Mouse (Mus musculus): Measurements from ENCODE around the gene Stambpl1. TPM values are rescaled to one million over a fixed set of nuclear protein-coding genes. Genes with fewer than 3 reads are reported as not detected.
A peak's percentile ranks its signal among the peaks of the same experiment; 100 is the strongest.

The Stambpl1 gene
- polyA plus RNA-seq, 1 experiment from 2014 or later: 6.5 TPM

DNA sequence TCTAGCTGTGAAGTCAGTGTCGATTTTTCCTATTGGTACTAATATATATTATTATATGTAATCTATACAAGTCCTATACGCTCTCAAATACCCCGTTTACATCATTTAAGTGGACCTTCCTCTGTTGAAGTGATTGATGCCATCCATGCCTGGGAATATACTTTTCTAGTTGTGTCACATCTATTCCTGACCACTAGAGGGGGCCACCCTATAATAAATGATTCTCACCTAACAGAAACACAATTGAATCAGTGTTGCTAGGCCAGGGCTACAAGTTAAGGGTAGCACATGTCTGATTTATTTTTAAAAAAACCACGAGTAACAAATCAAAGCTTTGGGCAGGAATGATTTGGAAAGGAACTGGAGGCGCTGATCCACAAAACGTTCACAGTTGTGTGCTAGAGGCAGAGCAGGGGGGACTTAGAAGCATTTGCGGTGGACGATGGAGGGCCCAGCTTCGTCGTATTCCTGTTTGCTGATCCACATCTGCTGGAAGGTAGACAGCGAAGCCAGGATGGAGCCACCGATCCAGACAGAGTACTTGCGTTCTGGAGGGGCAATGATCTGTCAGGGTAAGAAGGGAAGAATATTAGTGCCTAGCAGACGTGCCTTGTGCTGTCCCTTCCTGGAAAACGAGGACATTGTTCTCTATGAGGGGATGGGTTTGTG lies 49.4 kb downstream of the Stambpl1 start:
- peaks cover 66% of the 10 kb centered on the region for H3K36me3 ChIP-seq (ENCODE audit: control insufficient read depth, insufficient read depth, low read length)
- no peak for ATAC-seq (ENCODE audit: insufficient number of reproducible peaks, insufficient read depth, low FRiP score, low read depth)
- H3K4me1 ChIP-seq (ENCODE audit: control insufficient read depth in 2 of 2, insufficient read depth in 2 of 2, low read length in 2 of 2): no peaks in the 10 kb centered on the region
- no peaks in the 10 kb centered on the region for H3K27me3 ChIP-seq (ENCODE audit: control insufficient read depth, insufficient read depth, low read length)
- no peaks in the 10 kb centered on the region for H3K9me3 ChIP-seq (ENCODE audit: control insufficient read depth, low read length)
- no peak overlapping the region for H3K4me2 ChIP-seq (ENCODE audit: low read length)
- H3K4me3 ChIP-seq (ENCODE audit: control insufficient read depth in 1 of 2, insufficient read depth in 1 of 2, low read depth in 1 of 2, low read length in 2 of 2): no peak overlapping the region
- no peak overlapping the region for H3K9ac ChIP-seq (ENCODE audit: low read length)
- WGBS: 60% methylated on average over 15 of the region's 15 CpGs
- no peak overlapping the region for H3K27ac ChIP-seq (replicated peaks in 1 of 2; ENCODE audit: control insufficient read depth in 1 of 2, insufficient read depth in 1 of 2, low read depth in 2 of 2, low read length in 2 of 2)

DNA sequence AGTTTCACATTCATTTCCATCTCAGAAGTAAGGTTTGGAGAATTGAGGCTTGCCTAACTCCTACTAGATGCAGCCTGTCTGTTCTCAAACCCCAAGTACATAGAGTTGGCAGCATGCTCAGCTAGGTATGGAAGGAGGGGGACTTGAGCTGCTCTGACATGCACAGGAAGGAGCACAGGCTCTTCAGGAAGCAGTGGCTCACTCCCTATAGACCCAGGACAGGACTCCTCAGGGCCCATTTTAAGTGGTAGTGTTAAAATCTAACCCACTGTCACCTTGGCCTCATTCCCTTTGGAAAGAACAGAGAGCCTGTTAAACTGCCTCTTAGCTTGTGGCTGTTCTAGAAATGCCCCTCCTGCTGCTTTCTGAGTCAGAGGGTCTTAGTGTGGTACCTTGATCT lies 50.9 kb downstream of the Stambpl1 start:
- peaks cover 77% of the 10 kb centered on the region for H3K36me3 ChIP-seq (ENCODE audit: control insufficient read depth, insufficient read depth, low read length)
- H3K9ac ChIP-seq (ENCODE audit: low read length): no peak overlapping the region

DNA sequence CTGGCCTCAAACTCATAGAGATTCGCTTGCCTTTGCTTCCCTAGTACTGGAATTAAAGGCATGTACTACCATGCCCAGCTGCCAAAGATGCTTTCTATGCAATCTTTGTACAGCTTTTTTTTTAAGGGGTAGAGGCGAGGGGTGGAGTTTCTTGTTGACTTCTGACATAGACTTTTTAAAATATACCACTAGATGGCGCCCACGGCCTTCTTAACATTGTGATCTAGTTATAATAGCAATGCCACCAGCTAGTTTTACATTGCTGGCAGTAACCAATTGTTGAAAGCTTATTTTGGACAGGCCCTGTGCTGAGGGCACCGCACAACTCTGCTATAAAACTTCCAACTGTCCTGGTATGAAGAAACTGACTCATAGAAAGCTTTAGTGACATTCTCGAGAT lies 52.0 kb downstream of the Stambpl1 start:
- Histone ChIP-seq H3K4me2 (ENCODE audit: low read length) (no peak overlapping the region), H3K36me3 (ENCODE audit: control insufficient read depth, insufficient read depth, low read length) (peaks cover 86% of the 10 kb centered on the region), H3K4me1 (ENCODE audit: control insufficient read depth in 2 of 2, insufficient read depth in 2 of 2, low read length in 2 of 2) (no peaks in the 10 kb centered on the region), H3K9ac (ENCODE audit: low read length) (no peak overlapping the region), H3K4me3 (ENCODE audit: control insufficient read depth in 1 of 2, insufficient read depth in 1 of 2, low read depth in 1 of 2, low read length in 2 of 2) (no peak overlapping the region), H3K27me3 (ENCODE audit: control insufficient read depth, insufficient read depth, low read length) (no peaks in the 10 kb centered on the region), H3K9me3 (ENCODE audit: control insufficient read depth, low read length) (no peaks in the 10 kb centered on the region), H3K27ac (replicated peaks in 1 of 2; ENCODE audit: control insufficient read depth in 1 of 2, insufficient read depth in 1 of 2, low read depth in 2 of 2, low read length in 2 of 2) (no peak overlapping the region)
- ATAC-seq (ENCODE audit: insufficient number of reproducible peaks, insufficient read depth, low FRiP score, low read depth): no peak
- WGBS: 23% methylated on average over 6 of the region's 6 CpGs

More for the DNA sequence above, 50.9 kb downstream of the Stambpl1 start:
- H3K4me2 ChIP-seq (ENCODE audit: low read length): no peak overlapping the region
- H3K27ac ChIP-seq (replicated peaks in 1 of 2; ENCODE audit: control insufficient read depth in 1 of 2, insufficient read depth in 1 of 2, low read depth in 2 of 2, low read length in 2 of 2): no peak overlapping the region
- H3K4me1 ChIP-seq (ENCODE audit: control insufficient read depth in 2 of 2, insufficient read depth in 2 of 2, low read length in 2 of 2): no peaks in the 10 kb centered on the region
- H3K9me3 ChIP-seq (ENCODE audit: control insufficient read depth, low read length): no peaks in the 10 kb centered on the region
- no peak for ATAC-seq (ENCODE audit: insufficient number of reproducible peaks, insufficient read depth, low FRiP score, low read depth)
- no peaks in the 10 kb centered on the region for H3K27me3 ChIP-seq (ENCODE audit: control insufficient read depth, insufficient read depth, low read length)
- no peak overlapping the region for H3K4me3 ChIP-seq (ENCODE audit: control insufficient read depth in 1 of 2, insufficient read depth in 1 of 2, low read depth in 1 of 2, low read length in 2 of 2)

DNA sequence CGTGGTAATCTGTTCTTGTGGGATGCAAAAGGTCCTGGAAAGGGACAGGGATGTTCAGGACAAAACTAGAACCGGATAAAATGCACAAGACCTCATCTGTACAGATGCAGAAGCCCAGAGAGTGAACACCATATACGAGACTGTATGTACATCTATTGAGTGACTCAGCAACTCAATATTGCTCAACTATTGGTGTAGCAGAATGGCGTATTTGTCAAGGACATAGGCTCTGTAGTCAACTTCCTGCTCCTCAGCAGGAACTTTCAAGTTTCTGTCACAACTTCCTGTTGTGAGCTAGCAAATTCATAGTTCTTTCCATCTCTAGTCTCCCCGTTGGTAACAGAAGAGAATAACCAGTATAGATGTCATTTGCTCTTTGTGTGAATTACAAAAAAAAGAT lies 56.5 kb downstream of the Stambpl1 start:
- Histone ChIP-seq H3K4me1 (ENCODE audit: control insufficient read depth in 2 of 2, insufficient read depth in 2 of 2, low read length in 2 of 2) (peaks cover 2 to 9% of the 10 kb centered on the region in 2 experiments; a peak in 2 of 4 replicates), H3K27me3 (ENCODE audit: control insufficient read depth, insufficient read depth, low read length) (no peaks in the 10 kb centered on the region), H3K36me3 (ENCODE audit: control insufficient read depth, insufficient read depth, low read length) (peaks cover 70% of the 10 kb centered on the region), H3K4me3 (ENCODE audit: control insufficient read depth in 1 of 2, insufficient read depth in 1 of 2, low read depth in 1 of 2, low read length in 2 of 2) (no peak overlapping the region), H3K9ac (ENCODE audit: low read length) (no peak overlapping the region), H3K9me3 (ENCODE audit: control insufficient read depth, low read length) (no peaks in the 10 kb centered on the region), H3K4me2 (ENCODE audit: low read length) (no peak overlapping the region), H3K27ac (replicated peaks in 1 of 2; ENCODE audit: control insufficient read depth in 1 of 2, insufficient read depth in 1 of 2, low read depth in 2 of 2, low read length in 2 of 2) (no peak overlapping the region)
- WGBS: 76% methylated on average over 5 of the region's 5 CpGs
- no peak for ATAC-seq (ENCODE audit: insufficient number of reproducible peaks, insufficient read depth, low FRiP score, low read depth)

DNA sequence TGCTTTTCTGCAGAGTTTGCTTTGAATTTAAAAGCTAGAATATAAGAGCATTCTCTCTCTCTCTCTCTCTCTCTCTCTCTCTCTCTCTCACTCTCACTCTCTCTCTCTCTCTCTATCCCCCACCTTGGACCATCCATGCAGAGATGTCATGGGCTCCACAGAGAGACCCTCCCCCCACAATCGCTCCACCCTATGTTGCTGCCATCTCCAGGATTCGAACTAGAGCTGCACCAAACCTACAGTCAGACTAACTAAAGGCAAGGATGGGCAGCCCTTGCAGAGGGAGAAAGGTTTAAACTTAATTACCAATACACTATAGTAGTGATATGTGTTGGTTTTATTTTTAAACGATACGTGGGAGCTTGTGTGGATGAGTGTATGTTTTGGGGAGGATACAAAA lies 58.6 kb downstream of the Stambpl1 start:
- WGBS: 83% methylated on average over 4 of the region's 4 CpGs
- no peak overlapping the region for H3K4me2 ChIP-seq (ENCODE audit: low read length)
- no peak overlapping the region for H3K27ac ChIP-seq (replicated peaks in 1 of 2; ENCODE audit: control insufficient read depth in 1 of 2, insufficient read depth in 1 of 2, low read depth in 2 of 2, low read length in 2 of 2)
- no peak overlapping the region for H3K4me3 ChIP-seq (ENCODE audit: control insufficient read depth in 1 of 2, insufficient read depth in 1 of 2, low read depth in 1 of 2, low read length in 2 of 2)
- ATAC-seq (ENCODE audit: insufficient number of reproducible peaks, insufficient read depth, low FRiP score, low read depth): no peak
- H3K4me1 ChIP-seq (ENCODE audit: control insufficient read depth in 2 of 2, insufficient read depth in 2 of 2, low read length in 2 of 2): peaks cover 4 to 12% of the 10 kb centered on the region in 2 experiments; a peak in 3 of 4 replicates
- H3K9ac ChIP-seq (ENCODE audit: low read length): no peak overlapping the region
- H3K9me3 ChIP-seq (ENCODE audit: control insufficient read depth, low read length): no peaks in the 10 kb centered on the region
- H3K27me3 ChIP-seq (ENCODE audit: control insufficient read depth, insufficient read depth, low read length): no peaks in the 10 kb centered on the region
- peaks cover 53% of the 10 kb centered on the region for H3K36me3 ChIP-seq (ENCODE audit: control insufficient read depth, insufficient read depth, low read length)

DNA sequence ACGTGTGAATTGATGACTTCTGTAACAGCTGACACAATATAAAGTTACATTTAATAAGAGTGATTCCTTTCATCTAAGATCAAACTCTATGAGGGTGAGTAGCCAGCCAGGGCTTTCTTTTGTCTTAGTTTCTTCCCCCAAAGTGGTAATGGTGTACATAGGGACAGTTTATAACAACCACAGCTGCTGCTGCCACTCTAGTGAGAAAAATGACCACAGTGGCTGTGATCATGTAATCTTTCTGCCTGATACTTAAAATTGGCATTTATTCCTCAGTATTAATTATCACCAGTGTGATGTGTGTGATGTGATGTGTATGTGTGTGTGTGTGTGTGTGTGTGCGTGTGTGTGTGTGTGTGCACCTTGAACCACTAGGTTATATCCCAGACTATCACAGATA lies 59.9 kb downstream of the Stambpl1 start:
- Histone ChIP-seq H3K4me2 (ENCODE audit: low read length) (peak overlapping the region; percentile 70; the same call in 1 of the 2 replicates), H3K9me3 (ENCODE audit: control insufficient read depth, low read length) (no peaks in the 10 kb centered on the region), H3K27me3 (ENCODE audit: control insufficient read depth, insufficient read depth, low read length) (no peaks in the 10 kb centered on the region), H3K36me3 (ENCODE audit: control insufficient read depth, insufficient read depth, low read length) (peaks cover 41% of the 10 kb centered on the region), H3K4me3 (ENCODE audit: control insufficient read depth in 1 of 2, insufficient read depth in 1 of 2, low read depth in 1 of 2, low read length in 2 of 2) (peak overlapping the region in 1 of 2 experiments; percentile 7; a peak in 1 of 4 replicates), H3K9ac (ENCODE audit: low read length) (no peak overlapping the region), H3K4me1 (ENCODE audit: control insufficient read depth in 2 of 2, insufficient read depth in 2 of 2, low read length in 2 of 2) (peaks cover 4 to 14% of the 10 kb centered on the region in 2 experiments; a peak in 3 of 4 replicates), H3K27ac (replicated peaks in 1 of 2; ENCODE audit: control insufficient read depth in 1 of 2, insufficient read depth in 1 of 2, low read depth in 2 of 2, low read length in 2 of 2) (no peak overlapping the region)
- ATAC-seq (ENCODE audit: insufficient number of reproducible peaks, insufficient read depth, low FRiP score, low read depth): no peak
- WGBS: 79% methylated on average over 2 of the region's 2 CpGs

DNA sequence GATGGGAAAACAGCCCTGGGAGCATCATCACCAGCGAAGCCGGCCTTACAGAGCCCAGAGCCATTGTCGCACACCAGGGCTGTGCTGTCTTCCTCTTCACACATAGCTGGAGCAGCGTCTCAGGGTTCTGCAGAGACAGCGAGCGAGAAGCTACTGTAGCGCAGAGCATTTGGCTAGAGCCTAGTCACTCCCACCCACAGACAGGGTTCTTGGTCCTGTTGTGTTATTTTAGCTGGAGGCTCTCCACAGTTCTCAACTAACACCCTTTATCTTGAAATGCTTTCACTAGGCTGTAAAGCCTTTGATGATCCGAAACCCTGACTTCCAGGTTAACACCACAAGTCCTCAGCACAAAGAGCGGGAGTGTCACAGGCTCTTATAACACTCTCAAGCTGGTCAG lies 60.4 kb downstream of the Stambpl1 start:
- Histone ChIP-seq H3K36me3 (ENCODE audit: control insufficient read depth, insufficient read depth, low read length) (peaks cover 35% of the 10 kb centered on the region), H3K9me3 (ENCODE audit: control insufficient read depth, low read length) (no peaks in the 10 kb centered on the region), H3K27ac (replicated peaks in 1 of 2; ENCODE audit: control insufficient read depth in 1 of 2, insufficient read depth in 1 of 2, low read depth in 2 of 2, low read length in 2 of 2) (no peak overlapping the region), H3K4me3 (ENCODE audit: control insufficient read depth in 1 of 2, insufficient read depth in 1 of 2, low read depth in 1 of 2, low read length in 2 of 2) (peak overlapping the region in 1 of 2 experiments; percentile 50; a peak in 2 of 4 replicates), H3K9ac (ENCODE audit: low read length) (peak overlapping the region; percentile 75; the same call in 1 of the 2 replicates), H3K4me2 (ENCODE audit: low read length) (peak overlapping the region; percentile 70), H3K4me1 (ENCODE audit: control insufficient read depth in 2 of 2, insufficient read depth in 2 of 2, low read length in 2 of 2) (peaks cover 4 to 14% of the 10 kb centered on the region in 2 experiments; a peak in 3 of 4 replicates), H3K27me3 (ENCODE audit: control insufficient read depth, insufficient read depth, low read length) (no peaks in the 10 kb centered on the region)
- WGBS: 24% methylated on average over 9 of the region's 9 CpGs
- no peak for ATAC-seq (ENCODE audit: insufficient number of reproducible peaks, insufficient read depth, low FRiP score, low read depth)
